Mouse (Mus musculus) intestine, embryonic 15.5 days (tissue): ENCODE measurements around the gene Rnf215. TPM values are rescaled to one million over a fixed set of nuclear protein-coding genes. Genes with fewer than 3 reads are reported as not detected.

Experiments used
- ATAC-seq: fragments of 200-750 bp; cut with Nextera tagmentation; 2 replicates; pipeline ENCODE4 v1.8.0; 2017; ENCODE audit warnings: moderate TSS enrichment, moderate library complexity
- H3K27ac ChIP-seq: fragments of 300-500 bp; sonication (generic); 2 replicates; pipeline ENCODE4 v1.5.1; 2015; ENCODE audit warnings: mild to moderate bottlenecking, inconsistent platforms
- H3K27me3 ChIP-seq: fragments of 300-500 bp; sonication (generic); replicated peaks from 2 replicates; pipeline ENCODE4 v1.6.1; 2015; ENCODE audit warnings: inconsistent platforms
- H3K36me3 ChIP-seq: fragments of 300-500 bp; sonication (generic); 2 replicates; pipeline ENCODE4 v1.6.1; 2015; ENCODE audit warnings: inconsistent platforms
- H3K4me1 ChIP-seq: fragments of 300-500 bp; sonication (generic); replicated peaks from 2 replicates; pipeline ENCODE4 v1.6.1; 2015; ENCODE audit warnings: inconsistent platforms
- H3K4me2 ChIP-seq: fragments of 300-500 bp; sonication (generic); replicated peaks from 2 replicates; pipeline ENCODE4 v1.6.1; 2015; ENCODE audit warnings: mild to moderate bottlenecking, inconsistent platforms
- H3K4me3 ChIP-seq: fragments of 300-500 bp; sonication (generic); replicated peaks from 2 replicates; pipeline ENCODE4 v1.5.1; 2015; ENCODE audit warnings: inconsistent platforms
- H3K9ac ChIP-seq: fragments of 300-500 bp; sonication (generic); 2 replicates; pipeline ENCODE4 v1.6.1; 2015; ENCODE audit warnings: inconsistent platforms
- H3K9me3 ChIP-seq: fragments of 300-500 bp; sonication (generic); 2 replicates; pipeline ENCODE4 v1.6.1; 2016; ENCODE audit warnings: inconsistent platforms
- WGBS: fragments of 180-500 bp; shearing (Covaris S2); methylation state at CpG from one replicate; pipeline ENCODE4 v1.1.7; 2015; 5-methylcytosine and 5-hydroxymethylcytosine counted together
- polyA plus RNA-seq: library from polyadenylated mRNA; unstranded; fragments of >200 nt; fragmentation: Nextera tagmentation; extraction: Ambion mirVana; gene quantifications from 2 replicates; pipeline ENCODE4 v1.2.1, GENCODE M21; 2015

Gene Rnf215
- polyA plus RNA-seq, 1 experiment from 2014 or later, result 20.2 TPM

- peaks cover 7% of the 10 kb centered on the region; the same call in 1 of the 2 replicates for H3K4me1 ChIP-seq
- no peak overlapping the region for H3K4me2 ChIP-seq
- WGBS, result 65% methylated on average over 5 of the region's 5 CpGs
- no peaks in the 10 kb centered on the region for H3K9me3 ChIP-seq
- no peak overlapping the region for H3K4me3 ChIP-seq
- no peaks in the 10 kb centered on the region for H3K36me3 ChIP-seq
- no peak overlapping the region for H3K9ac ChIP-seq
- H3K27me3 ChIP-seq, result no peaks in the 10 kb centered on the region
- ATAC-seq, result no peak
- no peak overlapping the region for H3K27ac ChIP-seq
Observed at GRCm38 (mm10) chr11:4155641-4156040, 20.6 kb downstream of the Rnf215 start.

- Histone ChIP-seq H3K4me1 (peaks cover 16% of the 10 kb centered on the region), H3K36me3 (0 out of 2 replicates have a peak, but pooled peaks cover 7% of the 10 kb centered on the region), H3K9me3 (no peaks in the 10 kb centered on the region), H3K4me2 (no peak overlapping the region), H3K27me3 (no peaks in the 10 kb centered on the region), H3K9ac (no peak overlapping the region), H3K4me3 (no peak overlapping the region), H3K27ac (no peak overlapping the region)
- WGBS, result 83% methylated on average over 3 of the region's 3 CpGs
- no peak for ATAC-seq
Observed at GRCm38 (mm10) chr11:4158676-4159075, 23.7 kb downstream of the Rnf215 start.

- Histone ChIP-seq H3K9ac (peak within 1 kb of the TSS; percentile 81), H3K9me3 (no peaks in the 10 kb centered on the region), H3K4me3 (peak within 1 kb of the TSS; percentile 76), H3K36me3 (peaks cover 11% of the 10 kb centered on the region; the same call in 1 of the 2 replicates), H3K4me1 (peaks cover 16% of the 10 kb centered on the region), H3K27me3 (no peaks in the 10 kb centered on the region), H3K4me2 (peak within 1 kb of the TSS; percentile 82), H3K27ac (peak within 1 kb of the TSS; percentile 82)
- peak; percentile 99 for ATAC-seq
- 2% methylated on average over 54 of the region's 54 CpGs for WGBS
Observed at GRCm38 (mm10) chr11:4159808-4160708, 25.1 kb downstream of the Rnf215 start, which contains the start of the genes Ccdc157 and Sf3a1. Gene Ccdc157 (minus strand): TSS chr11:4160293. Gene Sf3a1 (plus strand): TSS chr11:4160350.

- Histone ChIP-seq H3K4me3 (peak overlapping the region; percentile 76), H3K4me2 (peak overlapping the region; percentile 82), H3K27me3 (no peaks in the 10 kb centered on the region), H3K9me3 (no peaks in the 10 kb centered on the region), H3K9ac (peak overlapping the region; percentile 81), H3K27ac (peak overlapping the region; percentile 82; the same call in 1 of the 2 replicates), H3K36me3 (peaks cover 15% of the 10 kb centered on the region; the same call in 1 of the 2 replicates), H3K4me1 (peaks cover 16% of the 10 kb centered on the region)
- no peak for ATAC-seq
- 5% methylated on average over 15 of the region's 15 CpGs for WGBS
Observed at GRCm38 (mm10) chr11:4160758-4161480, 25.9 kb downstream of the Rnf215 start.

GRCm38 (mm10) chr11:4164701-4165100 is 29.7 kb downstream of the Rnf215 start:
- Histone ChIP-seq H3K4me1 (peaks cover 13% of the 10 kb centered on the region), H3K27ac (no peak overlapping the region), H3K36me3 (peaks cover 36% of the 10 kb centered on the region), H3K9me3 (no peaks in the 10 kb centered on the region), H3K4me3 (no peak overlapping the region), H3K27me3 (no peaks in the 10 kb centered on the region), H3K9ac (no peak overlapping the region), H3K4me2 (no peak overlapping the region)
- no peak for ATAC-seq
- 85% methylated on average over 2 of the region's 2 CpGs for WGBS

- 78% methylated on average over 7 of the region's 7 CpGs for WGBS
- no peak overlapping the region for H3K4me3 ChIP-seq
- peaks cover 48% of the 10 kb centered on the region for H3K36me3 ChIP-seq
- no peak overlapping the region for H3K27ac ChIP-seq
- no peak overlapping the region for H3K9ac ChIP-seq
- no peak overlapping the region for H3K4me2 ChIP-seq
- no peak for ATAC-seq
- H3K27me3 ChIP-seq, result no peaks in the 10 kb centered on the region
- H3K9me3 ChIP-seq, result no peaks in the 10 kb centered on the region
- peaks cover 2% of the 10 kb centered on the region for H3K4me1 ChIP-seq
Observed at GRCm38 (mm10) chr11:4166467-4167090, 31.6 kb downstream of the Rnf215 start.

- H3K4me3 ChIP-seq, result no peak overlapping the region
- H3K27me3 ChIP-seq, result no peaks in the 10 kb centered on the region
- no peak overlapping the region for H3K4me2 ChIP-seq
- WGBS, result 80% methylated on average over 5 of the region's 5 CpGs
- no peak overlapping the region for H3K27ac ChIP-seq
- no peaks in the 10 kb centered on the region for H3K4me1 ChIP-seq
- H3K36me3 ChIP-seq, result peaks cover 79% of the 10 kb centered on the region
- no peak overlapping the region for H3K9ac ChIP-seq
- no peak for ATAC-seq
- H3K9me3 ChIP-seq, result no peaks in the 10 kb centered on the region
Observed at GRCm38 (mm10) chr11:4174586-4174985, 39.6 kb downstream of the Rnf215 start.

GRCm38 (mm10) chr11:4177716-4178115 is 42.7 kb downstream of the Rnf215 start:
- H3K36me3 ChIP-seq, result peaks cover 82% of the 10 kb centered on the region
- H3K4me1 ChIP-seq, result no peaks in the 10 kb centered on the region
- no peak for ATAC-seq
- H3K27ac ChIP-seq, result no peak overlapping the region
- 76% methylated on average over 4 of the region's 4 CpGs for WGBS
- no peak overlapping the region for H3K4me3 ChIP-seq
- H3K4me2 ChIP-seq, result no peak overlapping the region
- no peaks in the 10 kb centered on the region for H3K9me3 ChIP-seq
- H3K27me3 ChIP-seq, result no peaks in the 10 kb centered on the region
- H3K9ac ChIP-seq, result no peak overlapping the region

GRCm38 (mm10) chr11:4182061-4182460 is 47.1 kb downstream of the Rnf215 start:
- Histone ChIP-seq H3K27ac (no peak overlapping the region), H3K36me3 (peaks cover 46% of the 10 kb centered on the region), H3K9me3 (no peaks in the 10 kb centered on the region), H3K4me3 (no peak overlapping the region), H3K9ac (no peak overlapping the region), H3K27me3 (no peaks in the 10 kb centered on the region), H3K4me2 (no peak overlapping the region), H3K4me1 (peaks cover 2% of the 10 kb centered on the region; the same call in 1 of the 2 replicates)
- 33% methylated on average over 1 of the region's 1 CpGs for WGBS
- no peak for ATAC-seq

GRCm38 (mm10) chr11:4183511-4183910 is 48.5 kb downstream of the Rnf215 start:
- Histone ChIP-seq H3K9ac (no peak overlapping the region), H3K27me3 (no peaks in the 10 kb centered on the region), H3K9me3 (no peaks in the 10 kb centered on the region), H3K36me3 (peaks cover 32% of the 10 kb centered on the region), H3K4me2 (no peak overlapping the region), H3K4me1 (peaks cover 17% of the 10 kb centered on the region), H3K27ac (no peak overlapping the region), H3K4me3 (no peak overlapping the region)
- no peak for ATAC-seq

- no peaks in the 10 kb centered on the region for H3K9me3 ChIP-seq
- no peak for ATAC-seq
- WGBS, result 50% methylated on average over 4 of the region's 4 CpGs
Observed at GRCm38 (mm10) chr11:4184251-4184952, 49.4 kb downstream of the Rnf215 start.

More at GRCm38 (mm10) chr11:4184251-4184952, 49.4 kb downstream of the Rnf215 start:
- Histone ChIP-seq H3K4me2 (no peak overlapping the region), H3K36me3 (peaks cover 23% of the 10 kb centered on the region), H3K9ac (no peak overlapping the region), H3K27me3 (no peaks in the 10 kb centered on the region), H3K4me1 (peaks cover 17% of the 10 kb centered on the region), H3K27ac (no peak overlapping the region), H3K4me3 (no peak overlapping the region)
